Mouse (Mus musculus) macrophage (primary cell): Measurements from ENCODE around the gene Vars. TPM values are rescaled to one million over a fixed set of nuclear protein-coding genes. Genes with fewer than 3 reads are reported as not detected.
A peak's percentile ranks its signal among the peaks of the same experiment; 100 is the strongest.
"Not testable (repeated sequence)": the region's sequence is repeated elsewhere in the genome, so short reads cannot be mapped to it uniquely, and the experiment has no call there.

Source experiments
- H3K27ac ChIP-seq: fragments of 350-480 bp; formaldehyde crosslinking; 2 replicates; pipeline ENCODE4 v1.9.0; 2021
- H3K36me3 ChIP-seq: fragments of 350-480 bp; formaldehyde crosslinking; 2 replicates; pipeline ENCODE4 v1.9.0; 2021; ENCODE audit errors: inconsistent target
- H3K4me3 ChIP-seq: fragments of 350-480 bp; formaldehyde crosslinking; 2 replicates; pipeline ENCODE4 v1.9.0; 2021; ENCODE audit errors: inconsistent target
- H3K79me2 ChIP-seq: fragments of 350-480 bp; formaldehyde crosslinking; 2 replicates; pipeline ENCODE4 v1.9.0; 2021; ENCODE audit errors: inconsistent target
- WGBS: methylation state at CpG from one replicate; pipeline ENCODE4 v1.1.7; 2026; ENCODE audit warnings: inconsistent platforms; ENCODE audit not compliant: missing documents; 5-methylcytosine and 5-hydroxymethylcytosine counted together
- polyA plus RNA-seq: library from polyadenylated mRNA; stranded (reverse); fragments of 250-400 nt; gene quantifications from 3 replicates; pipeline ENCODE4 v1.2.4, GENCODE M21; 2018; ENCODE audit warnings: inconsistent platforms

Vars gene
- polyA plus RNA-seq, 1 experiment from 2014 or later = 7.7 TPM

DNA sequence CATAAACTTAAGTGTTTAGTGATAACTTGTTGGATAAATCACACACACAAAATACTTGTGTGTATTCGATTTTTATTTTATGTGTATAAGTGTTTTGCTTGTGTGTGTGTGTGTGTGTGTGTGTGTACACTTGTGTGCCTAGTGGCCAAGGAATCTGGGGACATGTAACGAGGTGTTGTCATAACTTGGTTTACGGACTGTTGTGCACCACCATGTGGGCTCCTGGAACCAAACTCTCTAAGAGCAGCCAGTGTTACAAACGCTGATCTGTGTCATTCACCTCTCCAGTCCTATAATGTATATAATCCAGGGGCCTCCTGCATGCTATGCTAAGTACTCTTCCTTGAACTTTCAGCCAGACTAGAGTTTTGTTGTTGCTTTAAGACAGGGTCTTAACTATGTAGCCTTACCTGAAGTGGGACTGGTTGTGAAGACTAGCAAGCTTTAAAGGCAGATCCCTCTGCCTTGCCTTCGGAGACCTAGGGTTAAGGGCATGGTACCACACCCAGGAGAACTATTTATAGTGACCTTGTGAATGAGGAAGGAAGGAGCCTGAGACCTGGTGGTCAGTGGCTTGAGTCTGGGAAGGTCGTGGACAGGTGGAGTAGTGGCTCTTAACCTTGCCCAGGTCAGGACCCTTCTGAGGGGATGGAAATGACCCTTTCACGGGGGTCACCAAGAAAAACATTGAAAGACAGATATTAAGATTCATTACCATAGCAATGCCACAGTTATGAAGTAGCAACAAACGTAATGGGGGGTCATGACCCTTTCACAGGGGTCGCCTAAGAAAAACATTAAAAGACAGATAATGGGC lies 2.4 kb downstream of the Vars start:
- Histone ChIP-seq H3K79me2 (peaks cover 50% of the 10 kb centered on the region), H3K27ac (peak overlapping the region; percentile 21; the same call in 1 of the 2 replicates), H3K36me3 (peaks cover 13% of the 10 kb centered on the region; the same call in 1 of the 2 replicates), H3K4me3 (no peak overlapping the region)
- WGBS = 43% methylated on average over 9 of the region's 9 CpGs

DNA sequence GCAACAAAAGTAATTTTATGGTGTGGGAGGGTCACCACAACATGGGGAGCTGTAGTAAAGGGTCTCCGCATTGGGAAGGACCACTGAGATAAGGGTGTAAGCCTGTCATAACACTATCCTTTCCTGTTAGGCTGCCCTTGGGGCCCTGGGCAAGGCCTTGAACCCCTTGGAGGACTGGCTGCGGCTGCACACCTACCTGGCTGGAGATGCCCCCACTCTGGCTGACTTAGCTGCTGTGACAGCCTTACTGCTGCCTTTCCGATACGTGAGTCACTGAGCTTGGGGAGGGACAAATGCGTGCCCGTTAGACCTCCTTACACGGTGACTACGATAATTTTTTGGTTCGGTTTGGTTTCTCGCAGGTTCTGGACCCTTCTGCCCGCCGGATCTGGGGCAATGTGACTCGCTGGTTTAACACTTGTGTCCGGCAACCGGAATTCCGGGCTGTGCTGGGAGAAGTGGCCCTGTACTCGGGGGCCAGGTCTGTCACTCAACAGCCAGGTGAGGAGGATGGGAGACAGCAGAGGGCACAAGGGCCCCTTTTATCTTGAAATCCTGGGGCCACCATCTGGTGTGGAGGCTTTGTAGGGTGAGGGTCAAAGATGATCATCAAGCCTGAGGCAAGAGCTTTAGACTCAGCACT lies 3.4 kb downstream of the Vars start:
- no peak overlapping the region for H3K27ac ChIP-seq
- H3K79me2 ChIP-seq = peaks cover 41% of the 10 kb centered on the region
- H3K36me3 ChIP-seq = peaks cover 13% of the 10 kb centered on the region; the same call in 1 of the 2 replicates
- no peak overlapping the region for H3K4me3 ChIP-seq
- 97% methylated on average over 13 of the region's 17 CpGs for WGBS

GRCm38 (mm10) chr17:35005158-35005557 lies 4.4 kb downstream of the Vars start:
- no peak overlapping the region for H3K4me3 ChIP-seq
- H3K27ac ChIP-seq = no peak overlapping the region
- WGBS = 94% methylated on average over 10 of the region's 10 CpGs
- H3K36me3 ChIP-seq = peaks cover 20% of the 10 kb centered on the region; the same call in 1 of the 2 replicates
- H3K79me2 ChIP-seq = peaks cover 32% of the 10 kb centered on the region

DNA sequence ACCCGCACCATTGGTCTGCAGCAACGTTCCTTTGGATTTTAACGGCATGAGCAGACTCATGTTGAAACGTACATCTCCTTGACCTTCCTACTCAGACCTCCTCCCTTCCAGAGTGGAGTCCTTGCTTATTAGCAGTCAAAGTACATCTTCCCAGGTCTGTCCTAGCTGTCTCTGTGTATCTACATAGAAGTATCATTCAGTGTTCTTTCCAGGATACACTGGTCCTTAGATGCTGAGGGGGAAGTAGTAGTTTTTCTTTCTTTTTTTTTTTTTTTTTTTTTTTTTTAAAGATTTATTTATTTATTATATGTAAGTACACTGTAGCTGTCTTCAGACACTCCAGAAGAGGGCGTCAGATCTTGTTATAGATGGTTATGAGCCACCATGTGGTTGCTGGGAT lies 5.1 kb downstream of the Vars start:
- Histone ChIP-seq H3K79me2 (peaks cover 32% of the 10 kb centered on the region), H3K36me3 (peaks cover 26% of the 10 kb centered on the region)
- WGBS = 94% methylated on average over 4 of the region's 5 CpGs
- H3K27ac ChIP-seq, H3K4me3 ChIP-seq: not testable (repeated sequence)

DNA sequence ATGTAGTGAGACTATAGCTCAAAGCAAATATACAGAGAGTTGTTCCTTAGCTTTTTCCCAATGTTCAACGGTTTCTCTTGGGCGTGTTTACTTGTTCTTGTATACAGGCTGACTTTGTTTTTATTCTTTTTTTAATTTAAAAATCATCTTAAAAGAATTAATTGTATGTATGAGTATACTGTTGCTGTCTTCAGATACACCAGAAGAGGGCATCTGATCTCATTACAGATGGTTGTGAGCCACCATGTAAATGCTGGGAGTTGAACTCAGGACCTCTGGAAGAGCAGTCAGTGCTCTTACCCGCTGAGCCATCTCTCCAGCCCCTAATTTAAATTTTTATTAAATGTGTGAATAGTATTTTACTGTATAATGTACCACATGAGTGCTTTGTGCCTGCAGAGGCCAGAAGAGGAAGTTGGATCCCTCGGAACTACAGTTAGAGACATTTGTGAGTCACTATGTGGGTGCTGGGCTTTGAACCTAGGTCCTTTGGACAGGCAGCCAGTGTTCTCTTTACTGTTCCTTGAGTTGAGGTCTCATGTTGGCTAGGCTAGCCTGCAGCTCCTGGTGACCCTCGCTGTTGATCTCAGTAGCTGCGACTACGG lies 6.7 kb downstream of the Vars start:
- H3K4me3 ChIP-seq = no peak overlapping the region
- peaks cover 42% of the 10 kb centered on the region for H3K36me3 ChIP-seq
- WGBS = 72% methylated on average over 7 of the region's 7 CpGs
- peaks cover 28% of the 10 kb centered on the region for H3K79me2 ChIP-seq
- no peak overlapping the region for H3K27ac ChIP-seq

GRCm38 (mm10) chr17:35009586-35009985 lies 8.8 kb downstream of the Vars start:
- H3K27ac ChIP-seq = no peak overlapping the region
- peaks cover 60% of the 10 kb centered on the region for H3K36me3 ChIP-seq
- WGBS = 88% methylated on average over 7 of the region's 7 CpGs
- H3K4me3 ChIP-seq = no peak overlapping the region
- peaks cover 7% of the 10 kb centered on the region; the same call in 1 of the 2 replicates for H3K79me2 ChIP-seq

DNA sequence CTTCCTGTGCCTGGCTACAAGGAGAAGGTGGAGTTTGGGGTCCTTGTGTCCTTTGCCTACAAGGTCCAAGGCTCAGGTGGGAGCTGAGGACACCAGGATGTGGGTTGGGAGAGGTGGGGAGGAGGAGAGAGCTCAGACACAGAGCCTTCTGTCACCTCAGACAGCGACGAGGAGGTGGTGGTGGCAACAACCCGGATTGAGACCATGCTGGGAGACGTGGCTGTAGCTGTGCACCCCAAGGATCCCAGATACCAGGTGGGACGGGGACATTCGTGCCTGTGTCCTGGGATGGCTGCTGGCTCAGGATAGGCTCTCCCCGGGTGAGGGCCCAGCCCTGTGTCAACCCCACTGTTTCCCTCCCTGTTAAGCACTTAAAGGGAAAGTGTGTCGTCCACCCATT lies 10.7 kb downstream of the Vars start:
- Histone ChIP-seq H3K36me3 (peaks cover 57% of the 10 kb centered on the region), H3K4me3 (no peak overlapping the region), H3K27ac (no peak overlapping the region), H3K79me2 (no peaks in the 10 kb centered on the region)
- WGBS = 99% methylated on average over 8 of the region's 8 CpGs

GRCm38 (mm10) chr17:35012430-35012829 lies 11.6 kb downstream of the Vars start:
- no peak overlapping the region for H3K27ac ChIP-seq
- no peak overlapping the region for H3K4me3 ChIP-seq
- H3K79me2 ChIP-seq = no peaks in the 10 kb centered on the region
- WGBS = 92% methylated on average over 13 of the region's 13 CpGs
- peaks cover 57% of the 10 kb centered on the region for H3K36me3 ChIP-seq

GRCm38 (mm10) chr17:35013221-35013620 lies 12.4 kb downstream of the Vars start:
- Histone ChIP-seq H3K27ac (no peak overlapping the region), H3K36me3 (peaks cover 57% of the 10 kb centered on the region), H3K79me2 (no peaks in the 10 kb centered on the region), H3K4me3 (no peak overlapping the region)
- WGBS = 88% methylated on average over 6 of the region's 6 CpGs

DNA sequence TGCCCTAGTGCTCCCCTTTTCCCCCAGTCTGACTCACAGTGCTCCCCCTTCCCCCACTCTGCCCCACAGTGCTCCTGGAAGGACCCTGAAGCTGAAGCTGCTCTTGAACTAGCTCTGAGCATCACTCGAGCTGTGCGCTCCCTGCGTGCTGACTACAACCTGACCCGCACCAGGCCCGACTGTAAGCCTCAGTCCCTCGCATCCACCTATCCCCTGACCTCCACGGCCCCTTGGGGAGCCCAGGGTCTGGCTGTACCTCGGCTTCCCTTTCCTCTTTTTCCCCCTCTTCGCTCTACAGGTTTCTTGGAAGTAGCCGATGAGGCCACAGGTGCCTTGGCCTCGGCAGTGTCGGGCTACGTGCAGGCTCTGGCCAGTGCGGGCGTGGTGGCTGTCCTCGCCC lies 14.5 kb downstream of the Vars start:
- Histone ChIP-seq H3K4me3 (no peak overlapping the region), H3K79me2 (no peaks in the 10 kb centered on the region), H3K27ac (no peak overlapping the region), H3K36me3 (peaks cover 49% of the 10 kb centered on the region)
- WGBS = 93% methylated on average over 16 of the region's 16 CpGs

- WGBS = 71% methylated on average over 12 of the region's 12 CpGs
- Histone ChIP-seq H3K79me2 (no peaks in the 10 kb centered on the region), H3K36me3 (peaks cover 39% of the 10 kb centered on the region), H3K4me3 (no peak within 1 kb of the TSS), H3K27ac (no peak within 1 kb of the TSS)
Observed at GRCm38 (mm10) chr17:35016376-35016775, 15.6 kb downstream of the Vars start, which contains the start of gene Vwa7. TSS of gene Vwa7 (plus strand) at chr17:35016579.

GRCm38 (mm10) chr17:35016791-35017705 lies 16.3 kb downstream of the Vars start:
- 73% methylated on average over 10 of the region's 10 CpGs for WGBS
- H3K4me3 ChIP-seq = no peak overlapping the region
- H3K79me2 ChIP-seq = no peaks in the 10 kb centered on the region
- no peak overlapping the region for H3K27ac ChIP-seq
- H3K36me3 ChIP-seq = peaks cover 32% of the 10 kb centered on the region; the same call in 1 of the 2 replicates

GRCm38 (mm10) chr17:35017706-35018030 lies 16.9 kb downstream of the Vars start:
- H3K36me3 ChIP-seq = peaks cover 26% of the 10 kb centered on the region; the same call in 1 of the 2 replicates
- WGBS = 67% methylated on average over 14 of the region's 14 CpGs
- H3K4me3 ChIP-seq = no peak overlapping the region
- no peaks in the 10 kb centered on the region for H3K79me2 ChIP-seq
- no peak overlapping the region for H3K27ac ChIP-seq

GRCm38 (mm10) chr17:35018171-35018570 lies 17.4 kb downstream of the Vars start:
- 98% methylated on average over 3 of the region's 3 CpGs for WGBS
- Histone ChIP-seq H3K79me2 (no peaks in the 10 kb centered on the region), H3K4me3 (no peak overlapping the region), H3K27ac (no peak overlapping the region), H3K36me3 (peaks cover 21% of the 10 kb centered on the region; the same call in 1 of the 2 replicates)
